In genomic region chr10:23332768-23333167, GRCm38 (mm10) we compare ENCODE assay signal across 22 mouse cellular contexts. TPM values are rescaled to one million over a fixed set of nuclear protein-coding genes. Genes with fewer than 3 reads are reported as not detected.
DNase-seq lines count a peak whose midpoint lies in the region; ATAC-seq and TF ChIP-seq lines count a peak whose summit lies in the region.
"Had no signal": no experiment of that assay in that cellular context is flagged by ENCODE, and none has a peak within 500 bp of the region (broad histone marks: within the 10 kb centered on the region; RNA-seq: fewer than 3 reads in every experiment).

No protein-coding gene starts in this region.

- no peak for TF ChIP-seq POLR2A in limb, embryonic 14.5 days (IDR thresholded peaks at IDR 0.05; ENCODE audit: borderline replicate concordance, extremely low read depth, insufficient read depth, insufficient read length)

- H3K9me3 ChIP-seq in embryonic facial prominence, embryonic 14.5 days (ENCODE audit: control insufficient read depth, low read length), result no peaks in the 10 kb centered on the region
- no peaks in the 10 kb centered on the region for H3K9me3 ChIP-seq in embryonic facial prominence, embryonic 10.5 days
- no peaks in the 10 kb centered on the region for H3K9me3 ChIP-seq in limb, embryonic 13.5 days
- no peaks in the 10 kb centered on the region for H3K9me3 ChIP-seq in limb, embryonic 10.5 days (replicated peaks)
- H3K9me3 ChIP-seq in midbrain, embryonic 11.5 days (ENCODE audit: control insufficient read depth, low read length), result no peaks in the 10 kb centered on the region
- H3K9me3 ChIP-seq in midbrain, embryonic 13.5 days, result no peaks in the 10 kb centered on the region
- no peaks in the 10 kb centered on the region for H3K9me3 ChIP-seq in limb, embryonic 14.5 days (ENCODE audit: control insufficient read depth, low read length)
- H3K9me3 ChIP-seq: G1E had no signal

- no peak overlapping the region for H3K4me3 ChIP-seq in embryonic facial prominence, embryonic 14.5 days (ENCODE audit: low read depth, low read length)
- H3K4me3 ChIP-seq in embryonic facial prominence, embryonic 10.5 days, result no peak overlapping the region
- H3K4me3 ChIP-seq in limb, embryonic 13.5 days, result no peak overlapping the region
- no peak overlapping the region for H3K4me3 ChIP-seq in limb, embryonic 10.5 days
- H3K4me3 ChIP-seq in midbrain, embryonic 11.5 days (ENCODE audit: low read depth, low read length), result no peak overlapping the region
- H3K4me3 ChIP-seq in midbrain, embryonic 13.5 days (replicated peaks), result no peak overlapping the region
- H3K4me3 ChIP-seq in limb, embryonic 14.5 days (replicated peaks; ENCODE audit: low read length), result no peak overlapping the region

- 0 out of 2 replicates have a peak overlapping the region, but pooled peaks have one; percentile 21 for H3K27ac ChIP-seq in embryonic facial prominence, embryonic 14.5 days (replicated peaks; ENCODE audit: low read depth, low read length)
- H3K27ac ChIP-seq in embryonic facial prominence, embryonic 10.5 days (replicated peaks), result no peak overlapping the region
- no peak overlapping the region for H3K27ac ChIP-seq in limb, embryonic 13.5 days
- no peak overlapping the region for H3K27ac ChIP-seq in limb, embryonic 10.5 days
- H3K27ac ChIP-seq in midbrain, embryonic 11.5 days (ENCODE audit: low read depth, low read length), result no peak overlapping the region
- no peak overlapping the region for H3K27ac ChIP-seq in midbrain, embryonic 13.5 days
- H3K27ac ChIP-seq in limb, embryonic 14.5 days (replicated peaks; ENCODE audit: low read depth, low read length), result no peak overlapping the region

- no peak overlapping the region for H3K9ac ChIP-seq in embryonic facial prominence, embryonic 14.5 days (ENCODE audit: low read depth, low read length)
- no peak overlapping the region for H3K9ac ChIP-seq in limb, embryonic 13.5 days
- no peak overlapping the region for H3K9ac ChIP-seq in midbrain, embryonic 11.5 days (ENCODE audit: low read length)
- no peak overlapping the region for H3K9ac ChIP-seq in midbrain, embryonic 13.5 days (replicated peaks)
- no peak overlapping the region for H3K9ac ChIP-seq in limb, embryonic 14.5 days (ENCODE audit: low read depth, low read length, severe bottlenecking)

- WGBS in embryonic facial prominence, embryonic 14.5 days, result 45% methylated on average over 5 of the region's 5 CpGs
- WGBS in embryonic facial prominence, embryonic 10.5 days, result 79% methylated on average over 5 of the region's 5 CpGs
- 34% methylated on average over 5 of the region's 5 CpGs for WGBS in limb, embryonic 13.5 days
- WGBS in limb, embryonic 10.5 days, result 83% methylated on average over 5 of the region's 5 CpGs
- WGBS in midbrain, embryonic 11.5 days, result 82% methylated on average over 5 of the region's 5 CpGs
- 77% methylated on average over 5 of the region's 5 CpGs for WGBS in midbrain, embryonic 13.5 days
- WGBS in limb, embryonic 14.5 days, result 16% methylated on average over 5 of the region's 5 CpGs

- no peak for ATAC-seq in embryonic facial prominence, embryonic 14.5 days (ENCODE audit: low read depth)
- peak; percentile 51; the same call in 1 of the 2 replicates for ATAC-seq in limb, embryonic 13.5 days (ENCODE audit: low FRiP score, low read depth)
- ATAC-seq in midbrain, embryonic 11.5 days (ENCODE audit: low FRiP score), result no peak
- ATAC-seq in midbrain, embryonic 13.5 days, result no peak
- peak; percentile 37; the same call in 1 of the 2 replicates for ATAC-seq in limb, embryonic 14.5 days (ENCODE audit: low FRiP score, low read depth)
- ATAC-seq: activated CD4-positive, CD25-positive, alpha-beta regulatory T cell, adult 4 months; CD4-positive, CD25-positive, alpha-beta regulatory T cell, adult 4 months; Patski had no signal

- no peaks in the 10 kb centered on the region for H3K27me3 ChIP-seq in embryonic facial prominence, embryonic 14.5 days (replicated peaks; ENCODE audit: control insufficient read depth, insufficient read depth, low read length)
- H3K27me3 ChIP-seq in embryonic facial prominence, embryonic 10.5 days (replicated peaks; ENCODE audit: low read depth, poor library complexity, severe bottlenecking), result no peaks in the 10 kb centered on the region
- H3K27me3 ChIP-seq in limb, embryonic 13.5 days, result no peaks in the 10 kb centered on the region
- no peaks in the 10 kb centered on the region for H3K27me3 ChIP-seq in limb, embryonic 10.5 days (ENCODE audit: low read depth, poor library complexity, severe bottlenecking)
- no peaks in the 10 kb centered on the region for H3K27me3 ChIP-seq in midbrain, embryonic 11.5 days (ENCODE audit: control insufficient read depth, insufficient read depth, low read length)
- H3K27me3 ChIP-seq in midbrain, embryonic 13.5 days, result no peaks in the 10 kb centered on the region
- no peaks in the 10 kb centered on the region for H3K27me3 ChIP-seq in limb, embryonic 14.5 days (ENCODE audit: control insufficient read depth, insufficient read depth, low read length)
- H3K27me3 ChIP-seq: CH12.LX, Patski had no signal

- H3K36me3 ChIP-seq in embryonic facial prominence, embryonic 14.5 days (ENCODE audit: control insufficient read depth, insufficient read depth, low read length), result no peaks in the 10 kb centered on the region
- no peaks in the 10 kb centered on the region; the same call in 1 of the 2 replicates for H3K36me3 ChIP-seq in embryonic facial prominence, embryonic 10.5 days (replicated peaks)
- H3K36me3 ChIP-seq in limb, embryonic 13.5 days, result no peaks in the 10 kb centered on the region; the same call in 1 of the 2 replicates
- H3K36me3 ChIP-seq in limb, embryonic 10.5 days, result no peaks in the 10 kb centered on the region
- H3K36me3 ChIP-seq in midbrain, embryonic 11.5 days (ENCODE audit: control insufficient read depth, insufficient read depth, low read length), result no peaks in the 10 kb centered on the region
- no peaks in the 10 kb centered on the region for H3K36me3 ChIP-seq in midbrain, embryonic 13.5 days
- H3K36me3 ChIP-seq in limb, embryonic 14.5 days (ENCODE audit: control insufficient read depth, insufficient read depth, low read length), result no peaks in the 10 kb centered on the region
- H3K36me3 ChIP-seq: G1E had no signal

- H3K4me2 ChIP-seq in embryonic facial prominence, embryonic 14.5 days (ENCODE audit: low read depth, low read length), result no peak overlapping the region
- H3K4me2 ChIP-seq in limb, embryonic 13.5 days (replicated peaks), result no peak overlapping the region
- H3K4me2 ChIP-seq in midbrain, embryonic 11.5 days, result no peak overlapping the region
- no peak overlapping the region for H3K4me2 ChIP-seq in midbrain, embryonic 13.5 days (replicated peaks)
- no peak overlapping the region for H3K4me2 ChIP-seq in limb, embryonic 14.5 days (replicated peaks; ENCODE audit: low read depth, low read length, severe bottlenecking)

- 0 out of 2 replicates have a peak, but pooled peaks cover 8% of the 10 kb centered on the region for H3K4me1 ChIP-seq in embryonic facial prominence, embryonic 14.5 days (ENCODE audit: control insufficient read depth, insufficient read depth, low read length)
- peaks cover 7% of the 10 kb centered on the region; the same call in 1 of the 2 replicates for H3K4me1 ChIP-seq in embryonic facial prominence, embryonic 10.5 days
- H3K4me1 ChIP-seq in limb, embryonic 13.5 days, result peaks cover 27% of the 10 kb centered on the region
- H3K4me1 ChIP-seq in limb, embryonic 10.5 days, result peaks cover 3% of the 10 kb centered on the region; the same call in 1 of the 2 replicates
- no peaks in the 10 kb centered on the region for H3K4me1 ChIP-seq in midbrain, embryonic 11.5 days (ENCODE audit: control insufficient read depth, insufficient read depth, low read length)
- H3K4me1 ChIP-seq in midbrain, embryonic 13.5 days (replicated peaks), result no peaks in the 10 kb centered on the region
- peaks cover 14% of the 10 kb centered on the region for H3K4me1 ChIP-seq in limb, embryonic 14.5 days (ENCODE audit: control insufficient read depth, insufficient read depth, low read length)

- DNase-seq in embryonic facial prominence, embryonic 14.5 days (ENCODE audit: low spot score), result no peak
- DNase-seq in embryonic facial prominence, embryonic 10.5 days (ENCODE audit: low spot score), result no peak
- no peak for DNase-seq in limb, embryonic 10.5 days (ENCODE audit: low spot score)
- DNase-seq in midbrain, embryonic 11.5 days (ENCODE audit: low spot score, missing footprints), result peak; percentile 71
- no peak for DNase-seq in limb, embryonic 14.5 days (ENCODE audit: low spot score)
- DNase-seq in ovary, postnatal 10 days (ENCODE audit: low spot score), result no peak
- DNase-seq: adrenal gland, adult 2 months; adrenal gland, adult 8-10 months; adrenal gland, postnatal 10 days; adrenal gland, postnatal 14 days; adrenal gland, postnatal 25 days; adrenal gland, postnatal 36 days; B cell, adult 2 months; cerebellum, adult 11 months; cerebellum, adult 11-12 months had no signal

RNA-seq across cellular contexts. Expression of gene Eya4, which starts 17.8 kb away (rescaled TPM):
- polyA plus RNA-seq in embryonic facial prominence, embryonic 14.5 days (2014; fragmentation: Nextera tagmentation; extraction: Ambion mirVana), result 11.0 and 12.0 TPM in 2 replicates
- polyA plus RNA-seq in embryonic facial prominence, embryonic 10.5 days (2016; fragmentation: Nextera tagmentation; extraction: Ambion mirVana), result 6.7 and 7.3 TPM in 2 replicates
- 9.6 and 10.6 TPM in 2 replicates for polyA plus RNA-seq in limb, embryonic 13.5 days (2015; fragmentation: Nextera tagmentation; extraction: Ambion mirVana)
- 5.0 and 8.5 TPM in 2 replicates for polyA plus RNA-seq in limb, embryonic 10.5 days (2016; fragmentation: Nextera tagmentation; extraction: Ambion mirVana)
- 1.7 and 2.0 TPM in 2 replicates for polyA plus RNA-seq in midbrain, embryonic 11.5 days (2014; fragmentation: Nextera tagmentation; extraction: Ambion mirVana)
- 0.67 and 1.1 TPM in 2 replicates for polyA plus RNA-seq in midbrain, embryonic 13.5 days (2015; fragmentation: Nextera tagmentation; extraction: Ambion mirVana)
- 12.5 and 13.8 TPM in 2 replicates for polyA plus RNA-seq in limb, embryonic 14.5 days (2012; rRNA removed)
- polyA plus RNA-seq in limb, embryonic 14.5 days (2014; fragmentation: Nextera tagmentation; extraction: Ambion mirVana), result 6.6 and 7.3 TPM in 2 replicates
- polyA plus RNA-seq: G1E had no signal

Comparison
In these comparisons a context has a peak if more than half of its experiments do, and no peak if none do; other contexts are left out.
1. ATAC-seq: peak in limb, embryonic 13.5 days (single experiment) and limb, embryonic 14.5 days (single experiment); none in embryonic facial prominence, embryonic 14.5 days (single experiment), midbrain, embryonic 11.5 days (single experiment) and midbrain, embryonic 13.5 days (single experiment).